Mouse (Mus musculus) intestine, embryonic 16.5 days (tissue): ENCODE results near the gene Med13. TPM values are rescaled to one million over a fixed set of nuclear protein-coding genes. Genes with fewer than 3 reads are reported as not detected.
A peak's percentile ranks its signal among the peaks of the same experiment; 100 is the strongest.

Experiments
- ATAC-seq: fragments of 200-750 bp; cut with Nextera tagmentation; 2 replicates; pipeline ENCODE4 v1.8.0; 2017; ENCODE audit warnings: moderate TSS enrichment, moderate library complexity
- H3K27ac ChIP-seq: fragments of 300-500 bp; sonication (generic); 2 replicates; pipeline ENCODE4 v1.5.1; 2014; ENCODE audit warnings: mild to moderate bottlenecking, low read length
- H3K27me3 ChIP-seq: fragments of 300-500 bp; sonication (generic); replicated peaks from 2 replicates; pipeline ENCODE4 v1.6.1; 2014; ENCODE audit warnings: low read length, control low read depth, mixed read lengths; ENCODE audit not compliant: control insufficient read depth, insufficient read depth
- H3K36me3 ChIP-seq: fragments of 300-500 bp; sonication (generic); 2 replicates; pipeline ENCODE4 v1.6.1; 2014; ENCODE audit warnings: low read length, control low read depth; ENCODE audit not compliant: control insufficient read depth, insufficient read depth
- H3K4me1 ChIP-seq: fragments of 300-500 bp; sonication (generic); 2 replicates; pipeline ENCODE4 v1.6.1; 2014; ENCODE audit warnings: low read length, control low read depth, mixed read lengths; ENCODE audit not compliant: control insufficient read depth, insufficient read depth
- H3K4me2 ChIP-seq: fragments of 300-500 bp; sonication (generic); 2 replicates; pipeline ENCODE4 v1.6.1; 2014; ENCODE audit warnings: low read depth, low read length, control low read depth
- H3K4me3 ChIP-seq: fragments of 300-500 bp; sonication (generic); 2 replicates; pipeline ENCODE4 v1.5.1; 2014; ENCODE audit warnings: mild to moderate bottlenecking, low read length
- H3K9ac ChIP-seq: fragments of 300-500 bp; sonication (generic); 2 replicates; pipeline ENCODE4 v1.6.1; 2014; ENCODE audit warnings: low read depth, low read length
- H3K9me3 ChIP-seq: fragments of 300-500 bp; sonication (generic); 2 replicates; pipeline ENCODE4 v1.6.1; 2016; ENCODE audit warnings: low read length, control low read depth; ENCODE audit not compliant: control insufficient read depth
- WGBS: fragments of 180-500 bp; shearing (Covaris S2); extraction: QIAGEN DNeasy Blood & Tissue Kit; methylation state at CpG from one replicate; pipeline ENCODE4 v1.1.7; 2014; 5-methylcytosine and 5-hydroxymethylcytosine counted together
- polyA plus RNA-seq: library from polyadenylated mRNA; unstranded; fragments of >200 nt; fragmentation: Nextera tagmentation; extraction: Ambion mirVana; gene quantifications from 2 replicates; pipeline ENCODE4 v1.2.1, GENCODE M21; 2015

Med13 gene
- polyA plus RNA-seq, 1 experiment from 2014 or later, result 5.8 TPM

DNA sequence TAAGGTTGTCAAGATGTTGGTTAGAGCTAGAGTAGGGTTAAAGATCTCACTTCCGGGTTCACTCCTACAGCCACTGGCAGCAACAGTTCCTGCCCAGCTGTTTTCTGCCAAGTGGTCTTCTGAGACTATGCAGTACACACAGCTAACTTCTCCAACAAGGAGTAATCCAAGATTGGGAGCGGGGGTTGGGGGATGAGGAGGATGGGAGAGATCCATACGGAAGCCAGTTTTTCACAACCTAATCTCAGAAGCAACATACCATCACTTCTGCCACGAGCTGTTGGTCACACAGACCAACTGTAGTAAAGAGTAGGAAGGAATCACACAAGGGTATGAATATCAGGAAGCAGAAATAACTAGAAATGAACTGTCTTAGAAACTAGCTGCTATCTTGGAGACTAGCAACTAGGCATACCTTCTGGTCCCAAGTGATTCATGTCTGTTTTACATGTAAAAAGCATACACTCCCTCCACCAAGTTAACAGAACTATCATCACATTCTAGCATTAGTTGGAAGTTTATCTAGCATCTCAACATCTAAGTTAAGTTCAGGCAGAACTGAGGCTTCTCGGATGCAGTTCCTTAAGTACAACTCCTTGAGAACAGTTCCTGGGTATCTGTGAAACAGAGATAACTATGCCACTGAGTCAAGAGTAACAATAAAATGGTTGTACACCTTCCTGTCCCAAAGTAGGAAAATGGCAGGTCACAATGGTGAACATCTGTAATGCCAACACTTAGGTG, 7.5 kb upstream of the Med13 start:
- Histone ChIP-seq H3K4me1 (no peaks in the 10 kb centered on the region), H3K27ac (no peak overlapping the region), H3K4me2 (no peak overlapping the region), H3K9me3 (no peaks in the 10 kb centered on the region), H3K36me3 (no peaks in the 10 kb centered on the region), H3K4me3 (no peak overlapping the region), H3K9ac (no peak overlapping the region), H3K27me3 (no peaks in the 10 kb centered on the region)
- no peak for ATAC-seq
- 79% methylated on average over 5 of the region's 5 CpGs for WGBS

DNA sequence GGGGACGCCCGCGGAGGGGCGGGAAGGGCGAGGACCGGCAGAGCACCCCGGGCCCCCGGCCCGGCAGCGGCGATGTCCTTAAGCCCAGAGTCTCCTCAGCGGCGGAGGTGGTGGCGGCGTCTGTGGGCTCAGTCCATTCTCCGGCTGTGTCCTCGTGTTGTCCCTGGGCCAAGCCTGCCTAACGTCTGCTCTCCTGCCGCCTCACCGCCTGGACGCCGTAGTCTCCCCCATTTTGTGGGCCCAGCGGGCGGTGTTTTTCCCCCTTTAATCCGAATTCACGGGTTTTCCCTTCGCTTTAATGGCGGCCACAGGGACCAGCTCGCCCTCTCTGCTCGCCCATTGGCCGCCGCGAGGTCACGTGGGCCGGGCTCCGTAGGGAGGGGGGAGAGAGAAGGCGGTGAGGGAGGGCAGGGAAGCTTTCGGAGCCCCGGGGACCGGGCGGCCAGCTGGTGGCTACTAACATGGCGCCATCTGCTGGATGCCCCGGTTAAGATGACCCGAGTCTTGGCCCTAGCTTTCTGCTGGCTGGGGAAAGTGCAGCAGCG, 654 bp upstream of the Med13 start:
- Histone ChIP-seq H3K4me1 (peaks cover 17% of the 10 kb centered on the region), H3K27ac (peak overlapping the region; percentile 99), H3K9ac (peak overlapping the region; percentile 98), H3K27me3 (no peaks in the 10 kb centered on the region), H3K36me3 (no peaks in the 10 kb centered on the region), H3K4me2 (no peak overlapping the region), H3K9me3 (no peaks in the 10 kb centered on the region), H3K4me3 (peak overlapping the region; percentile 86)
- WGBS, result 1% methylated on average over 45 of the region's 45 CpGs
- peak; percentile 98 for ATAC-seq

DNA sequence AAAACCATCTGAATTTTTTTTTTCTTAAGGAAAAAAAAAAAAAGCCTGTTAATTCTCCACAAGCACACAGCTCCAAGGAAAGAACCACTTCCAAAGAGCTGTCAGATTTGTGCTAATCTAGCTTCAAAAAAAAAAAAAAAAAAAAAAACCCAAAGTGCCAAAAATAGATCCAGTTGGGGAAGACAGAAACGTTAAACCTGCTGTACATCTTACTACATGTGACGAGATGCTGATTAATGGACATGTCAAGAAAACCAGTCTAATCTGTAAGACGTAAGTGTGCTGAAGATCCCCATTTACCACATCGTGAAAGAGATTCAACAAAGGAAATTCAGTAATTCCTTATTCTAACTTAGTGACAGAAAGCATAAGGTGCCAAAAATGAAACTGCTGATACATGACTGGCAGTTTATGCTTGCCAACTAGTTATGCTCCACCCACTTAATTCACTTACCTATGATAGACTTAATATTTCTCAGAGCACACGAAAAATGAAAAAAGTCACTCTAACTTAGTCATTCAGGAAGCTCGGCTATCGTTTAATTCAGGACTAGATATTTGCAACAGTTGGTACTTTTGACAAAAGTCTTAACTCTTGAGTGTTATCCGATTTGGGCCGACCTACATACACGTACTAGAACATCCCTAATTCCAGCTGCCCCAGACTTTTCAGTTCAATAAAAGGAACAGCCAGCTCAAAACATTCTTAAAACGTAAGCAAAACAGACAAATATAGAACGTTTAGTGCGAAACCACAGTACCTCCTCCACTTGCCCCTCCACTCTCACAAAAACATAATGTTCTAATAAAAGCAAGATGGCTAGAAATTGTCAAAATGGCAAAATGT, 1.2 kb downstream of the Med13 start:
- H3K27me3 ChIP-seq, result no peaks in the 10 kb centered on the region
- ATAC-seq, result no peak
- H3K9ac ChIP-seq, result peak overlapping the region; percentile 98
- peak overlapping the region; percentile 27; the same call in 1 of the 2 replicates for H3K27ac ChIP-seq
- H3K4me3 ChIP-seq, result peak overlapping the region; percentile 86
- WGBS, result 4% methylated on average over 13 of the region's 13 CpGs
- peaks cover 22% of the 10 kb centered on the region for H3K4me1 ChIP-seq
- no peaks in the 10 kb centered on the region for H3K9me3 ChIP-seq
- H3K36me3 ChIP-seq, result no peaks in the 10 kb centered on the region
- peak overlapping the region; percentile 73 for H3K4me2 ChIP-seq

DNA sequence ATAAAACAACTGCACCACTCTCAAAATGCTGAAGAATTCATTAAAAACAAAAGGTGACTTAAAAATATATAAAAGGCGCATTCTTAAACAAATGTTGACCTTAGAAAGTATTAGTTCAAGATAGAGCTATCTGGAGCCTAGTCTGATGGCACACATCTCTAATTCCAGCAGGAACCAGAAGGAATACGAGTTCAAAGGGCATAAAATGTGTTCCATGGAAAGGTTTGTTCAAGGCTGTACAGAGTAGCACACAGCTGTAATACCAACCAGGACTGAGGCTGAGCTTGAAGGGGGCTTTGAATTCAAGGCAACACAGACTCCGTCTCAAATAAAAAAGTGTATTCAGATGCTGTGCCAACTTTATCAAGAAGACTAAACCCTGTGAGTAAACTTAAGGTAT, 3.8 kb downstream of the Med13 start:
- no peak for ATAC-seq
- H3K9ac ChIP-seq, result no peak overlapping the region
- WGBS, result 52% methylated on average over 3 of the region's 3 CpGs
- peaks cover 26% of the 10 kb centered on the region for H3K4me1 ChIP-seq
- H3K27ac ChIP-seq, result no peak overlapping the region
- no peak overlapping the region for H3K4me3 ChIP-seq
- H3K4me2 ChIP-seq, result no peak overlapping the region
- no peaks in the 10 kb centered on the region for H3K36me3 ChIP-seq
- no peaks in the 10 kb centered on the region for H3K27me3 ChIP-seq
- no peaks in the 10 kb centered on the region for H3K9me3 ChIP-seq

DNA sequence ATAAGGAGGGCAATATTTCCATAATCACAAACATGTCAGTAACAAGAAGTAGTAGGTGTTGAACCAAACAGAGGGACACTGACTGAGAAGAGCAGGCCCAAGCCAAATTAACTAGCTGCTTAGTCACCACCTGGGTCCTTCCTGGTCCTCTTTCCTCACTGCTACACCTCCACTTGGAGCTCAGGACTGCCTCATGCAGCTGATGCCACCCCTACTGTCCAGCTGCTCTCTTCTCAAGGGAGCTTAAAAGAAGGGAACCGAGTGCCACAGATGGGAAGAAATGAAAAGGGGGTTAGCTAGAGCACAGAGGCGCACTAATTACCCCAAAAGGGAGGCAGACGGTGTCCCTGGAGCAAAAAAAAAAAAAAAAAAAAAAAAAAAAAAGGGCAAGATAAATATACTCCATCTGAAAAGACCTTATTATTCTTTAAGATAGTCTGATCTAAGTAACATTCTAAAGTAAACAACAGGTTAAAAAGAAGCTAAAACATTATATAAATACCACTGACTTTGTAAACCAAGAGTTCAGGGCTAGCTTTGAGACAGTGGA, 5.6 kb downstream of the Med13 start:
- WGBS, result 55% methylated on average over 3 of the region's 3 CpGs
- no peak overlapping the region for H3K4me2 ChIP-seq
- no peaks in the 10 kb centered on the region for H3K36me3 ChIP-seq
- peaks cover 26% of the 10 kb centered on the region for H3K4me1 ChIP-seq
- H3K27ac ChIP-seq, result no peak overlapping the region
- H3K9me3 ChIP-seq, result no peaks in the 10 kb centered on the region
- no peak overlapping the region for H3K9ac ChIP-seq
- no peaks in the 10 kb centered on the region for H3K27me3 ChIP-seq
- ATAC-seq, result no peak
- H3K4me3 ChIP-seq, result no peak overlapping the region

DNA sequence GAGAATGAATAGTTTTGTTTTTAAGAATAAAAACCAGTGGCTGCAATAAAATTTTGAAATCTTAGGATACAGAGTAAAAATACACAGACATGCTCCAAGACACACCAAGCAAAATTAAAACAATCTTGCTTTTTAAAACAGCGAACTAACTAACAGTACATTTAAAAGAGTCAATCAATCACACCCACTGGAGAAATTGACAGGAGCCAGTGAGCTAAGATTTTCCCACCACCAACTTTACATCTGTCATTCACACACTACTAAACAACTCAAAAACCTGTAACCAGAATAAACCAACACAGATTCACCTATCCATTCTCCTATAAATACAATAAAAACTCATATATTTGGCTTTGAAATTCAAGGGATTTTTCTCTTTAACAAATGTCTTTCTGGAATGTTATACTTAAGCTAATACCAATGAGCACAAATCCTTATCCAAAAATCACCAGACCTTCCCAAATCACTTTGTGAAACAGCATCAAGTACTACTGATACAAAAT, 6.7 kb downstream of the Med13 start:
- H3K4me2 ChIP-seq, result no peak overlapping the region
- H3K9ac ChIP-seq, result no peak overlapping the region
- peaks cover 26% of the 10 kb centered on the region for H3K4me1 ChIP-seq
- no peaks in the 10 kb centered on the region for H3K9me3 ChIP-seq
- no peak overlapping the region for H3K27ac ChIP-seq
- no peaks in the 10 kb centered on the region for H3K36me3 ChIP-seq
- no peaks in the 10 kb centered on the region for H3K27me3 ChIP-seq
- H3K4me3 ChIP-seq, result no peak overlapping the region
- ATAC-seq, result no peak
- 71% methylated on average over 1 of the region's 1 CpGs for WGBS

DNA sequence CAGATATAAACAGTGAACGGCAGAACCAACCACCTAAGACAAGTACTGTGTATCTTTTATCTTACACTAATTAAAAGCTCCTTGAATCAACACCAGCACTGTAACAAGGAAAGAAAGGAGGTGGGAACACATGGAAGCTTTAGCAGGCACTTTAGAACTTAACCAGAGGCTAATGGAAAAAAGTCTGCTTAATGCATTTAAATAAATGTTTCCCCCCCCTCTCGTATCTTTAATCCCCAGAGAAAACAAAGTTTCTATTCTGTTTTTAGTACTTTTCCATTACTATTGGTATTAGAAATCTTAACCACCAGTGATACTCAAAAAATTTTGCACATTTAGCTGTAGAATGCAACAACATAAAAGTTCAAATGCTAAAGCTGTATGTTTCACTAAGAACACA, 8.1 kb downstream of the Med13 start:
- WGBS, result 43% methylated on average over 2 of the region's 2 CpGs
- no peak overlapping the region for H3K4me3 ChIP-seq
- no peak for ATAC-seq
- H3K4me1 ChIP-seq, result peaks cover 19% of the 10 kb centered on the region
- no peak overlapping the region for H3K27ac ChIP-seq
- H3K4me2 ChIP-seq, result no peak overlapping the region
- no peak overlapping the region for H3K9ac ChIP-seq
- H3K27me3 ChIP-seq, result no peaks in the 10 kb centered on the region
- no peaks in the 10 kb centered on the region for H3K9me3 ChIP-seq
- H3K36me3 ChIP-seq, result no peaks in the 10 kb centered on the region

DNA sequence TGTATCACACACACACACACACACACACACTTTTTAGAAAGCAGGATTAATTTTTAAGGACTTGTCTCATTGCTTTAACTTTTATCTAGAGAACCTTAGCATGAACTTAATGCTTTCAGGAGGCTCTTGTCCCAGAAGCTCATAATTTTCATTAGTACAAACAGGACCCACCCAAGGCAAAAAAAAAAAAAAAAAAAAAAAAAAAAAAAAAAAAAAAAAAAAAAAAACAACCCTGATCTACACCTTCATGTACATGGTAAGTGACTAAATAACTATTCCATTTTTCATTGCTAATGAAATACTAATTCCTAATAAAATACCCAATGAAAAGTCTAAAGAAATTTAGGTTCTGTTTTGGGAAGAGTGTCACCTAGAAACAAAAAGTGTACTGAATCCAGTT, 8.5 kb downstream of the Med13 start:
- Histone ChIP-seq H3K9me3 (no peaks in the 10 kb centered on the region), H3K36me3 (no peaks in the 10 kb centered on the region), H3K4me3 (no peak overlapping the region), H3K9ac (no peak overlapping the region), H3K27ac (no peak overlapping the region), H3K4me1 (peaks cover 15% of the 10 kb centered on the region), H3K4me2 (no peak overlapping the region), H3K27me3 (no peaks in the 10 kb centered on the region)
- no peak for ATAC-seq
